7 mouse cellular contexts compared by ENCODE assay signal in the genomic region with DNA sequence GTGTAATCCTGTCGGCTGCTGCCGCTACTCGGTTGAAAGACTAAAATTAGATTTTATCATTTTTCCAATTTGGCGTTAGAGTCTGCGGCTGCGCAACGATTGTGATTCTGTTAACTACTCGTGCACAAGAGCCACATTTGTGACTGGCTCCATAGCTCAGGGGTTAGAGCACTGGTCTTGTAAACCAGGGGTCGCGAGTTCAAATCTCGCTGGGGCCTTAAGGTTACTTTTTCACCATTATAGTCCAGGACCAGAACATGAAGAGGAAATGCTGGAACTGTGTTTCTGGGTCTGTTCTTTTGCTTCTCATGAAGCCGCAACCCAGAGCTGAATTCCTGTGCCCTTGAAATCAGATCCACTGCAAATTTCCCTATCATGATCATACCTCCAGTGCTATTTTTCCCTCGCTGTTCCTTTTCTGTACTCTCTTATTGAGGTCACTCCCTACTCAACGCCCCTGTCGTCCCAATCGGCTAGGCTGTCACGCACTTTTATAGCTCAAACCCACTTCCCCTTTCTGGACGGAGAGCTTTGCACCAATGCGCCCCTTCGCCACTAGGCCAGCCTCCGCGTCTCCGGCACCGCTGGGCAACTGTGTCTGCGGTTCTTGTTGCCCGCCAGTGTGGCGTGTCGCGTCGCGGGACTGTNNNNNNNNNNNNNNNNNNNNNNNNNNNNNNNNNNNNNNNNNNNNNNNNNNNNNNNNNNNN. TPM values are rescaled to one million over a fixed set of nuclear protein-coding genes. Genes with fewer than 3 reads are reported as not detected.
DNase-seq lines count a peak whose midpoint lies in the region; ATAC-seq lines count a peak whose summit lies in the region.

No protein-coding gene starts in this region.

- peak overlapping the region; percentile 5; the same call in 1 of the 2 replicates for H3K27ac ChIP-seq in intestine, embryonic 15.5 days

- H3K4me1 ChIP-seq in intestine, embryonic 15.5 days (replicated peaks) = 0 out of 2 replicates have a peak, but pooled peaks cover 17% of the 10 kb centered on the region

- peak overlapping the region; percentile 50 for H3K9ac ChIP-seq in intestine, embryonic 15.5 days

- H3K4me2 ChIP-seq in intestine, embryonic 15.5 days (replicated peaks) = peak overlapping the region; percentile 86

- no peaks in the 10 kb centered on the region for H3K9me3 ChIP-seq in intestine, embryonic 15.5 days

- intact Hi-C loops in left cerebral cortex, postnatal 25 days (cut with DNase I) = no loop called here

- DNase-seq in adrenal gland, adult 2 months = peak; percentile 93
- peak; percentile 93 for DNase-seq in embryo, embryonic 10.5 days (ENCODE audit: low spot score)
- DNase-seq in gastrocnemius, postnatal 25 days = peak; percentile 80
- DNase-seq in left cerebral cortex, postnatal 25 days (ENCODE audit: low spot score in 2 of 2) = peak; percentile 93 to 97
- peak; percentile 87 for DNase-seq in mesoderm, embryonic 11.5 days (ENCODE audit: low read depth, low spot score)
- peak; percentile 89 to 90 for DNase-seq in right cerebral cortex, postnatal 36 days (ENCODE audit: low spot score in 2 of 2)

- no peaks in the 10 kb centered on the region for H3K36me3 ChIP-seq in intestine, embryonic 15.5 days

- ATAC-seq in intestine, embryonic 15.5 days = peak; percentile 69

- H3K4me3 ChIP-seq in intestine, embryonic 15.5 days (replicated peaks) = peak overlapping the region; percentile 56

- 1% methylated on average over 31 of the region's 31 CpGs for WGBS in intestine, embryonic 15.5 days

- no peaks in the 10 kb centered on the region for H3K27me3 ChIP-seq in intestine, embryonic 15.5 days (replicated peaks)

RNA-seq across cellular contexts. Expression of gene Irgm1, which starts 17.9 kb away (rescaled TPM):
- total RNA-seq in adrenal gland, adult 2 months (2021) = 10 to 100 TPM; 19.8 to 22.3 TPM
- 4.1 and 6.3 TPM in 2 replicates for polyA plus RNA-seq in adrenal gland, adult 2 months (2012; rRNA removed)
- total RNA-seq in gastrocnemius, postnatal 25 days (2021) = 10 to 100 TPM in 1 of 2 experiments, 1 to 10 TPM in 1; 9.0 to 11.1 TPM
- 16.0 and 16.4 TPM in 2 replicates for polyA plus RNA-seq in intestine, embryonic 15.5 days (2015; fragmentation: Nextera tagmentation; extraction: Ambion mirVana)
- total RNA-seq in left cerebral cortex, postnatal 25 days (2021) = 1 to 10 TPM; 4.6 to 5.0 TPM

RNA-seq across cellular contexts. Expression of gene Gm12184, which starts 27.2 kb away (rescaled TPM):
- 1 to 10 TPM; 1.8 to 6.2 TPM for total RNA-seq in adrenal gland, adult 2 months (2021)
- 10.5 and 17.5 TPM in 2 replicates for polyA plus RNA-seq in adrenal gland, adult 2 months (2012; rRNA removed)
- 1 to 10 TPM in 1 of 2 experiments, under 1 TPM in 1; 0.67 to 3.2 TPM for total RNA-seq in gastrocnemius, postnatal 25 days (2021)
- 3.7 and 5.4 TPM in 2 replicates for polyA plus RNA-seq in intestine, embryonic 15.5 days (2015; fragmentation: Nextera tagmentation; extraction: Ambion mirVana)
- total RNA-seq in left cerebral cortex, postnatal 25 days (2021) = 1 to 10 TPM in 1 of 2 experiments, under 1 TPM in 1; 0.99 to 1.5 TPM

RNA-seq across cellular contexts. Expression of gene Trim7, which starts 27.7 kb away (rescaled TPM):
- total RNA-seq in adrenal gland, adult 2 months (2021) = 1 to 10 TPM; 8.8 to 9.0 TPM
- 16.5 and 21.0 TPM in 2 replicates for polyA plus RNA-seq in adrenal gland, adult 2 months (2012; rRNA removed)
- 10 to 100 TPM; 57.3 to 57.9 TPM for total RNA-seq in gastrocnemius, postnatal 25 days (2021)
- 1.1 and 2.7 TPM in 2 replicates for polyA plus RNA-seq in intestine, embryonic 15.5 days (2015; fragmentation: Nextera tagmentation; extraction: Ambion mirVana)
- total RNA-seq in left cerebral cortex, postnatal 25 days (2021) = 1 to 10 TPM; 1.4 to 2.2 TPM

RNA-seq across cellular contexts. Expression of gene Trim41, which starts 36.5 kb away (rescaled TPM):
- total RNA-seq in adrenal gland, adult 2 months (2021) = 10 to 100 TPM; 38.6 to 45.0 TPM
- polyA plus RNA-seq in adrenal gland, adult 2 months (2012; rRNA removed) = 36.5 and 38.6 TPM in 2 replicates
- 10 to 100 TPM; 15.5 to 19.3 TPM for total RNA-seq in gastrocnemius, postnatal 25 days (2021)
- polyA plus RNA-seq in intestine, embryonic 15.5 days (2015; fragmentation: Nextera tagmentation; extraction: Ambion mirVana) = 4.1 and 6.4 TPM in 2 replicates
- total RNA-seq in left cerebral cortex, postnatal 25 days (2021) = 10 to 100 TPM; 62.6 to 67.1 TPM

RNA-seq across cellular contexts. Expression of gene Gm5431, which starts 48.4 kb away (rescaled TPM):
- 1 to 10 TPM; 1.8 to 2.9 TPM for total RNA-seq in adrenal gland, adult 2 months (2021)
- 0.09 and 0.12 TPM in 2 replicates for polyA plus RNA-seq in adrenal gland, adult 2 months (2012; rRNA removed)
- under 1 TPM; 0.21 to 0.36 TPM for total RNA-seq in gastrocnemius, postnatal 25 days (2021)
- polyA plus RNA-seq in intestine, embryonic 15.5 days (2015; fragmentation: Nextera tagmentation; extraction: Ambion mirVana) = 0.23 and 0.30 TPM in 2 replicates
- under 1 TPM; 0.34 to 0.39 TPM for total RNA-seq in left cerebral cortex, postnatal 25 days (2021)

Comparison
In these comparisons a context has a peak if more than half of its experiments do, and no peak if none do; other contexts are left out.
1. Peak in every context shown above with its lines: DNase-seq, ATAC-seq, H3K4me3 ChIP-seq and H3K27ac ChIP-seq.
2. RNA of gene Trim7, which starts 27.7 kb away (total RNA-seq): 57.3 to 57.9 TPM in gastrocnemius, postnatal 25 days; 8.8 to 9.0 TPM in adrenal gland, adult 2 months and 1.4 to 2.2 TPM in left cerebral cortex, postnatal 25 days; every median in the first group is over 4 times any median in the second.